Mouse (Mus musculus) spleen, postnatal 36 days (tissue): Measurements from ENCODE around the gene Olfr1431.
"Not testable (repeated sequence)": the region's sequence is repeated elsewhere in the genome, so short reads cannot be mapped to it uniquely, and the experiment has no call there.

Experiments used
- DNase-seq, 2 experiments: peaks; one replicate each; pipeline ENCODE4 v3.0.0; 2022; ENCODE audit warnings: low spot score in 2 of 2, mixed read lengths in 1 of 2

Olfr1431 gene

GRCm38 (mm10) chr19:12200334-12200733, at the start of gene Olfr1431:
Olfr1431 (plus strand) TSS chr19:12200634.
- DNase-seq: no peak

- DNase-seq: not testable (repeated sequence)
These were observed 30.3 kb upstream of the Olfr1431 start, which contains the start of gene Olfr1555-ps1 for GRCm38 (mm10) chr19:12170062-12170599. Olfr1555-ps1 (minus strand) TSS chr19:12170112.

- DNase-seq: not testable (repeated sequence)
These were observed 25.0 kb upstream of the Olfr1431 start for GRCm38 (mm10) chr19:12175431-12175830.

GRCm38 (mm10) chr19:12199076-12199475, 1.4 kb upstream of the Olfr1431 start:
- DNase-seq: not testable (repeated sequence)

GRCm38 (mm10) chr19:12232496-12232895, 32.1 kb downstream of the Olfr1431 start, which contains the start of gene Olfr1432:
Olfr1432 (minus strand) TSS chr19:12232596.
- DNase-seq: not testable (repeated sequence)

GRCm38 (mm10) chr19:12241559-12241958, 41.1 kb downstream of the Olfr1431 start, which contains the start of gene Olfr262:
Olfr262 (minus strand) TSS chr19:12241659.
- DNase-seq: no peak

GRCm38 (mm10) chr19:12260732-12261131, 60.3 kb downstream of the Olfr1431 start, which contains the start of gene Olfr235:
Olfr235 (plus strand) TSS chr19:12261032.
- no peak for DNase-seq
